Mouse (Mus musculus): ENCODE results near the gene Hopx.

The Hopx gene

DNA sequence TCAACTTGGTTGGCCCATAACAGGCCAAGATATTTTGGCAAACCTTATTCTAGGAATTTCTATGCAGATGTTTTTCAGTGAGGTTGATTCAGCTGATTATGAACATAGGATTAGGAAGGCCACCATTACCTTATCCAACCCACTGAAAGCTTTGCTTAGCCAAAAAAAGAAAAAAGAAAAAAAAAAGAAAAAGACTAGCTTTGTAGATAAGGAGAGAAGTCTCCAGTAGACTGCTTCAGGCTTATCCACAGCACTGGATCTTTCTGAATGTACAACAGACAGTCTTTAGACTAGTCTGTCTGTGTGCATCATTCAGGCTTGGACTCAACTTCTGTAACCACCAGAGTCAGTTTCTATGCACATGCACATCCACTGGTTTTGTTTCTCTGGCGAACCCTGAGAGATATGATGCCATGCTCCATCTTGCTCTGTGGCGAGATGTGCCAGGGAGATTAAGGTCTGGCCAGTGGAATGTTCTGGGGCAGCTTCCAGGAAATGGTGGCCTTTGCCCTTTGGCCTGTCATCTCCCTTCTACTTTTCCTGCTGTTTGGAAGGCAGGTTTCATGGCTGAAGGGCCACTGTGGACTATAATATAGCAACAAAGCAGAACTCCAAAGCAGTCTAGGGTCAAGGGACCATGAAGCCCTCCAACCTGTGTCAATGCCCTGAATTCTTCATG lies 17.7 kb upstream of the Hopx start:
- intact Hi-C loops (cut with DNase I), result no loop called here

- intact Hi-C loops (cut with DNase I), result no loop called here
These were observed 17.0 kb upstream of the Hopx start for GRCm38 (mm10) chr5:77131879-77132278.

DNA sequence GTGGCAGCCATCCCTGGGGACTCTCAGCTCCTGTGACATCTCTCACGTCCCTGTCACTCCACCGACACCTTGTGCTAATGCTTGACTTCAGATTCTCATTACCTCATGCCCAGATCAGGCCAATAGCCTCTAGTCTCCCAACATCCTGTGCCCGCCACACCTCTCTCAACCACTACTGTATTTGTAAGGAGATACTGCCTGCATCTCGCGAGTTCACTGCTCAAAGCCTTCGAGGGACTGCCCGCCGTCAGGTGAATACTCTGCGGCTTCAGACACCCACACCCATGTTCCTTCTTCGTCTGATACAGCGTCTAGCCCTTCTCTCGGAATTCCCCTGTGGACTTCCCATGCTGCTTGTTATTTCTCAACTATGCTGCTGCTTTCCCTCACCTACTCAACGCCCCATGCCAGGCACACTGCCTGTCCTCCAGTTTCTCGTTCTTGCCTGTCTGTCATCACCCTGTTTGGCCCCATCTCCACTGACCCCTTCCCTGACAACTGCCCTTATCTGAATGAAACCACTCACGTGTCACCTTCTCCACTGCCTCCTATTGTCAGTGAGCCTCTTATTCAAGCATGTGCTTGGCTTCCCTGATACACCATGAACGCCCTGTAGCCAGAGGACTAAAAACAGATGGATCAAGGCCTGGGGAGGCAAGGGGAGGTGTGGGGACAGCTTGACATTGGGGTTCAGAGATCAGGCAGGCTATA lies 15.5 kb upstream of the Hopx start:
- intact Hi-C loops (cut with DNase I), result no loop called here

- intact Hi-C loops (cut with DNase I), result no loop called here
These were observed 15.0 kb upstream of the Hopx start for GRCm38 (mm10) chr5:77129907-77130306.

DNA sequence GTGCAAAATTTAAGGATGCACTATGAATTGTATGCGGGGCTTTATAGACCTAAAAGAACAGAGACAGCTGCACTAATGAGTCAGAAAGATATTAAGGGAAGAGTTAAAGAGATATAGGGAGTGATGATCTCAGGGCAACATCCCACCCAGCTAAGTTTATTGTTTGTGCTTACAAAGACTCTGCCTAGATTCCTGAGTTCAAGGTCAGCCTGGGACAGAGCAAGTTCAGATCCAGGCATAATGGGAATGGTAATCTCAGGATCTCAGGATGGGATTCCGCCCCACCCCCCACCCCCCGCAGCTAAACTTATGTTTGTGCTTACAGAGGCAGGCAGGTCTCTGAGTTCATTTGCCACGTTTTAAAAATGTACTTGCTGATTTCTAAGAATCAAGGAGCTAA lies 13.9 kb upstream of the Hopx start:
- intact Hi-C loops (cut with DNase I), result no loop called here

GRCm38 (mm10) chr5:77126415-77126968 lies 11.6 kb upstream of the Hopx start:
- intact Hi-C loops (cut with DNase I), result no loop called here

- intact Hi-C loops (cut with DNase I), result no loop called here
These were observed 9.9 kb upstream of the Hopx start for GRCm38 (mm10) chr5:77124817-77125283.

DNA sequence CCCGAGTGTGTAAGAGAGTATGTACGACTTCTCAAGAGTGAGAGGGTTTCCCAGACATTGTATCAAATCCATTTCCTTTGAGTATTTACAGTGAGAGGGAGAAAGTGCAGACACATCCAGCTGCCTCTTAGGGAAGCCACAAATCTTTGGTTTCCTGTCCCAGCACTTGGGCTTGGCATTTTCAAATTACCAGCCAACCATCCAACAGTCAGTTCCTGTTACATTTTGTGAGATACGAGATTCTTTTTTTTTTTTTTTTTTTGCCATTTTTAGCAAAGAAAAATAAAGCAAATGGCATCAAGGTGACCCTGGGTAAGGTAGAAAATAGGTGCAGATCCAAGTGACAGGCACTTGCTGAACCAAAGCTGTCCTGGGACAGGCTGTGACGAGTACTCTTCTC lies 9.2 kb upstream of the Hopx start:
- intact Hi-C loops (cut with DNase I), result no loop called here

- intact Hi-C loops (cut with DNase I), result no loop called here
These were observed 8.7 kb upstream of the Hopx start for GRCm38 (mm10) chr5:77123597-77123996.

DNA sequence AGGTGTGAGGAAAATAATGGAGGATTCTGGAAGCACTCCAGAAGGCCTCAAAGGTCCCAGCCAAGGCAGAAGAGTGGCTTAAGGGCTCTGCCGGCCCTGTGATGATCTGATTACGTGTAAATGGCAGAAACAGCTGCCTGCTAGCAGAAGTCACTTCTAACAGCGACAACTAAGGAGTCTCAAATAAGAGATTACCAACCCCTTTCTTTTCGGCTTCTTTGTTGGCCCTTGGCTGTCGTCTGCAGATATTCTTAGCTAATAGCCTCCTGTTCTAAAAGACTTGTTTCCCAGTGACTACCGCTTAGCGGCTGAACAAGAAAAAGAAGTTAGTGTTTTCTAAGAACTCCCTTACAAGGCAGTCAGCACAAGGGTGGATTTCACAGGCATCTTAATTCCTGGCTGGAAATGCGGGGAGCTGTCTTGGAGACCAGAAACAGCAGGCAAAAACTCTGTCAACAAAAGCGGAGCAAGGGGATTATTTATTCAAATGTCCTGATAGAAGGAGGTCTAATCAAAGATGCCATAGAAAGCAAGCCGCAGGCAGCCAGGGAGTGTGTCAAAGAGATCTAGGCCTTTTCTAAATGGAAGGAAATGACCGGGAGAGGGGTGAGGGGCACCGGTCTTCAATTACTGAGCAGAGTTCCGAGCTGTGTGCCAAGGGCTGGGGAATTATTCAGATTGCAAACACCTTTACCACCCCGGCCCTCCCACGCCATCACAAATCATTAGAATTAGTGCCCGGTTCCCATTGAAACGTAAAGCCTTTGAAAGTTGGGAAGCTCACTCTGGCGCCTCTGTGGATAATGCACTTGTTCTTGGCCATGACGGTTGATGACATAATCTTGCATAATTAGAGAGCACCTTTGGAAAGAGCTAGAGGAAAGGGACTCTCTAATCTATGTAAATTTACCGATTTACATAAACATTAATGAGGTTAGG lies 7.6 kb upstream of the Hopx start:
- intact Hi-C loops (cut with DNase I), result no loop called here

DNA sequence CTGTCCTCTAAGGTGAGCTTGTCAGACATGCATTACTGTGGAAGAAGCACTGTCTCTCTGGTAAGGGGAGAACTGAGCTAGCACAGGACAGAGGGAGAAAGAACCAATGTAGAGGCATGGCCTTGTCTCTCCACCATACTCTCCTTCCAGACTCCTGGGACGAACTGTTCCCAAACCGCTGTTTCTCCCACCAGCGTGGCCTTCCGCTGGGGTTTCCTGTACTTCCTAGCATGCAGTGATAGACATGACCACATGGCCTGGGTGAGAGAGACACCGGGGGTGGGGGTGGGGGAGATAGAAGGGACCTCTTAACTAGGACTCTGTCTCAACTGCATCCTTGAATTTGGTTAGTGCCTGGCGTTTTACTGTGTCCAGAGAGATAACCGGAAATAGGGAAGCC lies 5.8 kb upstream of the Hopx start:
- intact Hi-C loops (cut with DNase I), result no loop called here

DNA sequence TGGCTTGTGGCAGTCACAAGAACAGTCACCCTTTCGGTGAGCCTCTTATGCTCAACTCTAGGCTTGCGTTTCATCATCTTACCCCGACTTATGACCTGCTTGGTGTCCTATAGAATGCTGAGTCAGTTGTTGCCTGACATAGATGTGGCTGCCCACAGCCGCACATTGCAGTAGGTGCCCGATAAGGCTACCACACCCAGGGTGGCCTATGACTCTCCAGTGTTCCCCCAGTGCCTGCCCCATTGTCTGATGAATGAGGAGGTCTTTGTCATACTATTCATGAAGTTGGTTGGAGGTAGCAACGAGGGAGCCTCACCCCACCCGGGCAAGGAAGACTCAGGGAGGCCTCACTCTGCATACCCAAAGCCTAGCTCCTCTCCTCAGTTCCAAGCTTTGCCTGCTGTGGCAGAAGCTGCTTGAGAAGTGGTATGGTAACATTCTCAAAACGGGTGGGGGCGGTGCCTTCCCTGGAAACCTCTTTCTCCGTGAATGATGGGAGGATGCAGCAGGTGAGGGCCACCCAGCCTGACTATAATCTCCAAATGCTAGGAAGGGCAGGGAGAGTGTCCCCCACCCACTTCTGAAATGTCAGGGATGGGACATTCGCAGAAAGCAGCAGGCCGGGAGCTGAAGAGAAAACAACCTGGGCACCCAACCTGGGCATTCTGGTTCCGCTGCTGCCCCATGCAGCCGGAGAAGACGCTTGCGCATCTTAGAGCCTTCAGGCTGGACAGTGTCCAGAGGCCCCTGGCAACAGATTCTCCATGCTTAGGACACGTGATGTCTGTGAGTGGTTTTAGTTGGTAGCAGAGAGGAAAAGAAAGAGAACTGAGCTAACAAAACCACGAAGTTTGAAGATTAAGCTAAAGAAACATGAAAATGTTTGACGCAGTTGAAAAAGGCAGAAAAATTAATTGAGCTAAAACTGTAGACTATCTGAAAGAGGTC lies 4.8 kb upstream of the Hopx start:
- intact Hi-C loops (cut with DNase I), result no loop called here

- intact Hi-C loops (cut with DNase I), result no loop called here
These were observed 811 bp upstream of the Hopx start for GRCm38 (mm10) chr5:77115732-77116131.

- intact Hi-C loops (cut with DNase I), result no loop called here
These were observed 1.1 kb downstream of the Hopx start for GRCm38 (mm10) chr5:77113773-77114172.

GRCm38 (mm10) chr5:77112066-77112465 lies 2.9 kb downstream of the Hopx start:
- intact Hi-C loops (cut with DNase I), result no loop called here

GRCm38 (mm10) chr5:77109814-77110213 lies 5.1 kb downstream of the Hopx start:
- intact Hi-C loops (cut with DNase I), result no loop called here

DNA sequence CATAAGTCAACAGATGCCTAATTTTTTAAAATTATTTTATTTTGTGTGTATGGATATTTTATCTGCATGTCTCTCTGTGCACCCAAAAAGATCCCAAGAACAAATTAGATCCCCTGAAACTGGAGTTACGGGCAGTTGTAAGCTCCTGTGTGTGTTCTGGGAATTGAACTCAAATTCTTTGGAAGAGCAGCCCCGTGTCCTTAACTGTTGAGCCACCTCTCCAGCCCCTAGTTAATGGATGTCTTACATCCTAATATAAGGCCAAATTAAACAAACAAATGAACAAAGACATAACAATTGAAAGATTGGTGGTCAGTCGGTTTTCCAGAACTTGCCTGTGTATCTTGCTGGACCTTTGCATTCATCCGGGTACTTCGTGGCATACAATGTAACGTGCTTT lies 6.1 kb downstream of the Hopx start:
- intact Hi-C loops (cut with DNase I), result no loop called here

GRCm38 (mm10) chr5:77107146-77107822 lies 7.6 kb downstream of the Hopx start:
- intact Hi-C loops (cut with DNase I), result no loop called here

- intact Hi-C loops (cut with DNase I), result no loop called here
These were observed 12.2 kb downstream of the Hopx start for GRCm38 (mm10) chr5:77102522-77103365.

Data from adrenal gland (tissue).